Mouse (Mus musculus) megakaryocyte, embryonic 14.5 days (primary cell): Measurements from ENCODE around the gene Gstm3.

Source experiments
- FLI1 ChIP-seq: IDR thresholded peaks from 2 replicates; pipeline ENCODE4 v1.6.1; 2012; ENCODE audit warnings: low read length, inconsistent platforms, mixed read lengths
- GATA1 ChIP-seq: IDR thresholded peaks from 3 replicates; pipeline ENCODE4 v1.6.1; 2012; ENCODE audit warnings: mixed read lengths, low read length, inconsistent platforms, borderline replicate concordance

DNA sequence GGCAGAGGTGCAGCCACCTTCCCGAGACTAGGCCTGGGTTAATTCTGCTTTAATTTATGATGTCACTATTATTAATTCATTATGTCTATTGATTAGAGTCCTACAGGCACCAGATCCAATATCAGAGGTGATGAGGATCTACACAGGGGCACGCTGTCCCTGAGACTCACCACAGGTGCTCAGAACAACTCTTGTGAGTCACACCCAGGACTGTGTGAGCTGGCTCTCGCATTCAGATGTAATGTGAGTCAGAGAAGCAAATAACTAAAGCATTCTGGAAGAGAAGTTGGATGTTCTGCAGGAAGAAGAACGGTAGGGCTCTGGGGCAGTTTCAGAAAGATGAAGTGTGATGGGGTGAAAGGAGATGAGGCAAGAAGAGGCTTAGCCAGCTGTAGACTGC is 39.8 kb downstream of the Gstm3 start:
- TF ChIP-seq FLI1 (no peak), GATA1 (no peak)
